Mouse (Mus musculus): Measurements from ENCODE around the gene Umad1. TPM values are rescaled to one million over a fixed set of nuclear protein-coding genes. Genes with fewer than 3 reads are reported as not detected.
A peak's percentile ranks its signal among the peaks of the same experiment; 100 is the strongest.

Umad1 gene
- polyA plus RNA-seq (2014; fragmentation: Nextera tagmentation; extraction: Ambion mirVana): 20.6 and 23.1 TPM in 2 replicates

GRCm38 (mm10) chr6:8259004-8259666 is at the start of gene Umad1, which contains the start of the genes Rpa3 and Gm45062:
TSS of gene Umad1 (plus strand) at chr6:8259288.
TSS of gene Rpa3 (minus strand) at chr6:8259173.
TSS of gene Gm45062 (plus strand) at chr6:8259450.
- peak within 1 kb of the TSS; percentile 86 for H3K4me3 ChIP-seq (ENCODE audit: low read depth, low read length)
- H3K9me3 ChIP-seq (ENCODE audit: control insufficient read depth, low read length): no peaks in the 10 kb centered on the region
- peaks cover 8% of the 10 kb centered on the region for H3K4me1 ChIP-seq (replicated peaks; ENCODE audit: control insufficient read depth, insufficient read depth, low read length)
- no peaks in the 10 kb centered on the region for H3K27me3 ChIP-seq (replicated peaks; ENCODE audit: control insufficient read depth, insufficient read depth, low read length)
- peak within 1 kb of the TSS; percentile 83 for H3K9ac ChIP-seq (ENCODE audit: low read depth, low read length)
- ATAC-seq (replicated peaks; ENCODE audit: low FRiP score) (peak; percentile 100), DNase-seq (ENCODE audit: low spot score) (peak; percentile 93)
- peak within 1 kb of the TSS; percentile 94 for H3K4me2 ChIP-seq
- H3K27ac ChIP-seq (ENCODE audit: low read depth, low read length): peak within 1 kb of the TSS; percentile 38; the same call in 1 of the 2 replicates
- WGBS: under 1% methylated on average over 62 of the region's 64 CpGs
- H3K36me3 ChIP-seq (ENCODE audit: control insufficient read depth, insufficient read depth, low read length): peaks cover 4% of the 10 kb centered on the region; the same call in 1 of the 2 replicates

GRCm38 (mm10) chr6:8209866-8210186 is 49.3 kb upstream of the Umad1 start:
- Histone ChIP-seq H3K27ac (ENCODE audit: low read depth, low read length) (peak overlapping the region; percentile 93), H3K4me1 (replicated peaks; ENCODE audit: control insufficient read depth, insufficient read depth, low read length) (peaks cover 7% of the 10 kb centered on the region), H3K27me3 (replicated peaks; ENCODE audit: control insufficient read depth, insufficient read depth, low read length) (no peaks in the 10 kb centered on the region), H3K36me3 (ENCODE audit: control insufficient read depth, insufficient read depth, low read length) (peaks cover 6% of the 10 kb centered on the region; the same call in 1 of the 2 replicates), H3K4me3 (ENCODE audit: low read depth, low read length) (peak overlapping the region; percentile 89), H3K9ac (ENCODE audit: low read depth, low read length) (peak overlapping the region; percentile 96), H3K4me2 (peak overlapping the region; percentile 70), H3K9me3 (ENCODE audit: control insufficient read depth, low read length) (no peaks in the 10 kb centered on the region)
- DNase-seq (ENCODE audit: low spot score): no peak
- WGBS: 8% methylated on average over 10 of the region's 10 CpGs
- no peak for ATAC-seq (replicated peaks; ENCODE audit: low FRiP score)

GRCm38 (mm10) chr6:8210661-8211060 is 48.4 kb upstream of the Umad1 start:
- WGBS: 83% methylated on average over 3 of the region's 3 CpGs
- Histone ChIP-seq H3K27me3 (replicated peaks; ENCODE audit: control insufficient read depth, insufficient read depth, low read length) (no peaks in the 10 kb centered on the region), H3K9ac (ENCODE audit: low read depth, low read length) (no peak overlapping the region), H3K4me1 (replicated peaks; ENCODE audit: control insufficient read depth, insufficient read depth, low read length) (peaks cover 7% of the 10 kb centered on the region), H3K4me2 (peak overlapping the region; percentile 70), H3K27ac (ENCODE audit: low read depth, low read length) (no peak overlapping the region), H3K36me3 (ENCODE audit: control insufficient read depth, insufficient read depth, low read length) (peaks cover 9% of the 10 kb centered on the region; the same call in 1 of the 2 replicates), H3K4me3 (ENCODE audit: low read depth, low read length) (peak overlapping the region; percentile 89), H3K9me3 (ENCODE audit: control insufficient read depth, low read length) (no peaks in the 10 kb centered on the region)
- no peak for DNase-seq (ENCODE audit: low spot score)
- ATAC-seq (replicated peaks; ENCODE audit: low FRiP score): no peak

- Histone ChIP-seq H3K4me3 (ENCODE audit: low read depth, low read length) (no peak overlapping the region), H3K27me3 (replicated peaks; ENCODE audit: control insufficient read depth, insufficient read depth, low read length) (no peaks in the 10 kb centered on the region), H3K4me2 (no peak overlapping the region), H3K9ac (ENCODE audit: low read depth, low read length) (no peak overlapping the region), H3K4me1 (replicated peaks; ENCODE audit: control insufficient read depth, insufficient read depth, low read length) (no peaks in the 10 kb centered on the region), H3K27ac (ENCODE audit: low read depth, low read length) (no peak overlapping the region), H3K36me3 (ENCODE audit: control insufficient read depth, insufficient read depth, low read length) (peaks cover 3% of the 10 kb centered on the region; the same call in 1 of the 2 replicates), H3K9me3 (ENCODE audit: control insufficient read depth, low read length) (no peaks in the 10 kb centered on the region)
- no peak for ATAC-seq (replicated peaks; ENCODE audit: low FRiP score)
- DNase-seq (ENCODE audit: low spot score): no peak
- 87% methylated on average over 3 of the region's 3 CpGs for WGBS
These were observed 32.1 kb upstream of the Umad1 start for GRCm38 (mm10) chr6:8227035-8227434.

- no peak overlapping the region for H3K4me3 ChIP-seq (ENCODE audit: low read depth, low read length)
- ATAC-seq (replicated peaks; ENCODE audit: low FRiP score) (no peak), DNase-seq (ENCODE audit: low spot score) (no peak)
- no peaks in the 10 kb centered on the region for H3K4me1 ChIP-seq (replicated peaks; ENCODE audit: control insufficient read depth, insufficient read depth, low read length)
- H3K36me3 ChIP-seq (ENCODE audit: control insufficient read depth, insufficient read depth, low read length): peaks cover 6% of the 10 kb centered on the region
- H3K27me3 ChIP-seq (replicated peaks; ENCODE audit: control insufficient read depth, insufficient read depth, low read length): no peaks in the 10 kb centered on the region
- no peaks in the 10 kb centered on the region for H3K9me3 ChIP-seq (ENCODE audit: control insufficient read depth, low read length)
- H3K9ac ChIP-seq (ENCODE audit: low read depth, low read length): no peak overlapping the region
- 85% methylated on average over 3 of the region's 3 CpGs for WGBS
- H3K4me2 ChIP-seq: no peak overlapping the region
- no peak overlapping the region for H3K27ac ChIP-seq (ENCODE audit: low read depth, low read length)
These were observed 30.5 kb upstream of the Umad1 start for GRCm38 (mm10) chr6:8228596-8228995.

GRCm38 (mm10) chr6:8258316-8258715 is 772 bp upstream of the Umad1 start:
- H3K27ac ChIP-seq (ENCODE audit: low read depth, low read length): peak overlapping the region; percentile 38; the same call in 1 of the 2 replicates
- no peak for DNase-seq (ENCODE audit: low spot score)
- 6% methylated on average over 6 of the region's 6 CpGs for WGBS

GRCm38 (mm10) chr6:8259667-8260044 is 568 bp downstream of the Umad1 start:
- WGBS: 1% methylated on average over 8 of the region's 8 CpGs
- no peaks in the 10 kb centered on the region for H3K9me3 ChIP-seq (ENCODE audit: control insufficient read depth, low read length)
- no peak for ATAC-seq (replicated peaks; ENCODE audit: low FRiP score)
- peak overlapping the region; percentile 83 for H3K9ac ChIP-seq (ENCODE audit: low read depth, low read length)
- peak overlapping the region; percentile 86 for H3K4me3 ChIP-seq (ENCODE audit: low read depth, low read length)
- H3K4me1 ChIP-seq (replicated peaks; ENCODE audit: control insufficient read depth, insufficient read depth, low read length): peaks cover 8% of the 10 kb centered on the region
- H3K27ac ChIP-seq (ENCODE audit: low read depth, low read length): no peak overlapping the region
- H3K27me3 ChIP-seq (replicated peaks; ENCODE audit: control insufficient read depth, insufficient read depth, low read length): no peaks in the 10 kb centered on the region
- H3K36me3 ChIP-seq (ENCODE audit: control insufficient read depth, insufficient read depth, low read length): no peaks in the 10 kb centered on the region
- H3K4me2 ChIP-seq: peak overlapping the region; percentile 94
- DNase-seq (ENCODE audit: low spot score): no peak

More at GRCm38 (mm10) chr6:8258316-8258715, 772 bp upstream of the Umad1 start:
- H3K9ac ChIP-seq (ENCODE audit: low read depth, low read length): peak overlapping the region; percentile 76
- peaks cover 5% of the 10 kb centered on the region; the same call in 1 of the 2 replicates for H3K36me3 ChIP-seq (ENCODE audit: control insufficient read depth, insufficient read depth, low read length)
- no peaks in the 10 kb centered on the region for H3K9me3 ChIP-seq (ENCODE audit: control insufficient read depth, low read length)
- H3K4me3 ChIP-seq (ENCODE audit: low read depth, low read length): peak overlapping the region; percentile 86
- no peak; the same call in 1 of the 2 replicates for ATAC-seq (replicated peaks; ENCODE audit: low FRiP score)
- H3K4me2 ChIP-seq: peak overlapping the region; percentile 68
- H3K4me1 ChIP-seq (replicated peaks; ENCODE audit: control insufficient read depth, insufficient read depth, low read length): peaks cover 8% of the 10 kb centered on the region
- H3K27me3 ChIP-seq (replicated peaks; ENCODE audit: control insufficient read depth, insufficient read depth, low read length): no peaks in the 10 kb centered on the region

- WGBS: 74% methylated on average over 3 of the region's 3 CpGs
- H3K27me3 ChIP-seq (replicated peaks; ENCODE audit: control insufficient read depth, insufficient read depth, low read length): no peaks in the 10 kb centered on the region
- H3K9me3 ChIP-seq (ENCODE audit: control insufficient read depth, low read length): no peaks in the 10 kb centered on the region
- no peaks in the 10 kb centered on the region for H3K4me1 ChIP-seq (replicated peaks; ENCODE audit: control insufficient read depth, insufficient read depth, low read length)
- H3K27ac ChIP-seq (ENCODE audit: low read depth, low read length): no peak overlapping the region
- ATAC-seq (replicated peaks; ENCODE audit: low FRiP score) (no peak), DNase-seq (ENCODE audit: low spot score) (no peak)
- no peak overlapping the region for H3K4me2 ChIP-seq
- no peak overlapping the region for H3K9ac ChIP-seq (ENCODE audit: low read depth, low read length)
- no peaks in the 10 kb centered on the region for H3K36me3 ChIP-seq (ENCODE audit: control insufficient read depth, insufficient read depth, low read length)
- H3K4me3 ChIP-seq (ENCODE audit: low read depth, low read length): no peak overlapping the region
These were observed 12.0 kb downstream of the Umad1 start for GRCm38 (mm10) chr6:8271047-8271446.

Measured in liver, embryonic 11.5 days (tissue).